Mouse (Mus musculus): ENCODE data around the gene Olfr1355. TPM values are rescaled to one million over a fixed set of nuclear protein-coding genes. Genes with fewer than 3 reads are reported as not detected.

Gene Olfr1355
- not detected for polyA plus RNA-seq (2017; shearing (Covaris generic))

DNA sequence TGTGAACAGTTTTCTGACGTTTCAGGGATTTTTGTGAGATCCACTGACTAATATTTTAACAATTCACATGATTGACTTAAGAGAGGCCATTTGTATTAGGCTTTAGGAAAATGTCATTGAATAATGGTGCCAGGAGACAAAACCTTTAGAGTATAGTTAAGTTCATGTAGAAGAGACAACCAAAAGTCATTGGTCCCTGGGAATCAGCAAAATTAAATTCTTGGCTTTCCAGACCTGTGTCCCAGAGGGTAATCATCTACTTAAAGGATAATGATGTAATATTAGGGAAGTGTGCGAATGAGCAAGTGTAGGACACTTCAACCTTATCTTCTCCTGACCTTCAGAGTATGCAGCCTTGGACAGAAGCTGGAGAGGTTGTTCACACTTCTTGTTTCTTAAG, at the start of gene Olfr1355:
Olfr1355 (plus strand) TSS at position 301 of the 400 bp plus-strand sequence.

DNA sequence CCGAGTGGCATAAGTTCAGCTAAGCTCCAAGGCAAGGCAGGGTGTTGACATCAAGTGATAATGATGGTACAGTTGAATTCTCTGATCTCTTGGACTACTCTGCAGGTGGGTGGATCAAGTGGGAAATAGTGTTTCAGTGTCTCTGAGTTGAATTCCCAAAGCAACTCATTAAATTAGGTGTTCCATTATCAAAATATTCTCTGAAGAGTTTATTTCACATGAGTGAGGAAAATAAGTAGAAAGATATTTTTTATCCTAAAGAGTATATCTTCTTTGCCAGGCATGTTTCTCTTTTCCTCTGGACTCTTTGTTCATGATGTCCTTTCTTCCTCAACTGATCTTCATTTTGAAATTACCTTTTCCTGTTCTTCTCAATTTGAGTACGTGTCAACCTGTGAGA, 23.3 kb upstream of the Olfr1355 start, which contains the start of gene Olfr1356:
Olfr1356 (minus strand) TSS at position 101 of the 400 bp plus-strand sequence.

DNA sequence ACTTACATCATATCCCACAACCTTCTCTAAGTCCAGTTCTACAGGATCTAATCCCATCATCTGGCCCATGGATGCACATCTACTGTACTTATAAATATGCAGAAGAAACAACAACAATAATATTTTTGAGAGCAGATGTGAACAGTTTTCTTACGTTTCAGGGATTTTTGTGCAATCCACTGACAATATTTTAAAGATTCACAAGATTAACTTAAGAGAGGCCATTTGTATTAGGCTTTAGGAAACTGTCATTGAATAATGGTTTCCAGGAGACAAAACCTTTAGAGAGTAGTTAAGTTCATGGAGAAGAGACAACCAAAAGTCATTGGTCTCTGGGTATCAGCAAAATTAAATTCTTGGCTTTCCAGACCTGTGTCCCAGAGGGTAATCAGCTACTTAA, 37.5 kb downstream of the Olfr1355 start, which contains the start of gene Olfr1354:
Olfr1354 (plus strand) TSS at position 301 of the 400 bp plus-strand sequence.

Other genes with a start within 250 kb of the Olfr1355 start
- not detected for gene Casp14, start 157.2 kb upstream of the Olfr1355 start, polyA plus RNA-seq (2017; shearing (Covaris generic))
- gene Ccdc105, start 122.5 kb upstream of the Olfr1355 start, polyA plus RNA-seq (2017; shearing (Covaris generic)), result under 1 TPM in 1 of 2 experiments, not detected in 1; 0.14 TPM
- not detected for gene Slc1a6, start 95.0 kb upstream of the Olfr1355 start, polyA plus RNA-seq (2017; shearing (Covaris generic))
- gene Olfr1356, start 23.4 kb upstream of the Olfr1355 start, polyA plus RNA-seq (2017; shearing (Covaris generic)), result under 1 TPM; 0.33 to 0.49 TPM
- gene Olfr1354, start 37.6 kb downstream of the Olfr1355 start, polyA plus RNA-seq (2017; shearing (Covaris generic)), result not detected
- gene Olfr8, start 75.1 kb downstream of the Olfr1355 start, polyA plus RNA-seq (2017; shearing (Covaris generic)), result not detected
- gene Olfr1353, start 87.8 kb downstream of the Olfr1355 start, polyA plus RNA-seq (2017; shearing (Covaris generic)), result under 1 TPM in 1 of 2 experiments, not detected in 1; 0.08 TPM
- not detected for gene Olfr1352, start 105.5 kb downstream of the Olfr1355 start, polyA plus RNA-seq (2017; shearing (Covaris generic))
- gene Olfr1351, start 136.9 kb downstream of the Olfr1355 start, polyA plus RNA-seq (2017; shearing (Covaris generic)), result 1 to 10 TPM in 1 of 2 experiments, under 1 TPM in 1; 0.06 to 1.2 TPM
- gene Olfr57, start 153.2 kb downstream of the Olfr1355 start, polyA plus RNA-seq (2017; shearing (Covaris generic)), result under 1 TPM; 0.25 to 0.43 TPM
- gene 2610008E11Rik, start 222.1 kb downstream of the Olfr1355 start, polyA plus RNA-seq (2017; shearing (Covaris generic)), result 10 to 100 TPM; 20.4 to 26.2 TPM

Measured in inflammation-experienced regulatory T-cells (primary cell).